Mouse (Mus musculus): ENCODE data around the gene Sccpdh.

- no peak for TF ChIP-seq POLR2A (IDR thresholded peaks at IDR 0.05; ENCODE audit: extremely low read depth, insufficient read depth, low read length)
- TF ChIP-seq CTCF (IDR thresholded peaks at IDR 0.05; ENCODE audit: low read depth, low read length) = peak; percentile 32; the same call in 1 of the 2 replicates
These were observed 34.6 kb upstream of the Sccpdh start for GRCm38 (mm10) chr1:179633414-179633752.
